In the genomic region with DNA sequence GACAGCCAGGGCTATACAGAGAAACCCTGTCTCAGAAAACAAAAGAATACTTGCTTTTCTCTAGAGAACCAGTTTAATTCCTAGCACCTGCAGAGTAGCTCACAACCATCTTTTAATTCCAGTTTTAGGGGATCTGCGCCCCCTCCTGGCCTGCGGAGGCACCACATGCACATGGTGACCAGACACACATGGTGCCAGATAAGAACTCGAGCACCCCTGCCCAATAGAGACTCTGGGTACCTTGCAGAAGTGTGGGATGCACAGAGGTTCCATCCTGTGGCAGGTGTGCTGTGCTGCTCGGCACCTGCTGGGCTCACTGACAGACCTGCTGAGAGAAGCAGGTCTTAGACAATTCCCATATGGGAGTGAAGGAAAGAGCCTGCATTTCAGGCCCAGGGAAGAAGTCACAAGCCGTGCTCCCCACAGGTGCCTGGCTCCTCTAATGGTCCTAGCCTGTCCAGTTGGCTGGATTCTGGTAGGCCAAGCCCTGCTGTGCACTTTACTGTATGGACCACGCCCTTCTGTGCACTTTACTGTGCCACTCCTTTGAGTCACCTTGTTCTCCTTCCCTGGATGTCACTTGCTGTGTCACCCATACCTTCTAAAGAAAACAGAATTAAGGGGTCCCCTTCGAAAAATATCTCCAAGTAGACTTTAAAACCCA, we compare ENCODE assay signal across 9 mouse cellular contexts. TPM values are rescaled to one million over a fixed set of nuclear protein-coding genes. Genes with fewer than 3 reads are reported as not detected.
DNase-seq lines count a peak whose midpoint lies in the region; ATAC-seq and TF ChIP-seq lines count a peak whose summit lies in the region.
"Had no signal": no experiment of that assay in that cellular context is flagged by ENCODE, and none has a peak within 500 bp of the region (broad histone marks: within the 10 kb centered on the region; RNA-seq: fewer than 3 reads in every experiment).

No protein-coding gene starts in this region.

- no peak overlapping the region for H3K9ac ChIP-seq in liver, embryonic 11.5 days (ENCODE audit: low read depth, low read length)
- no peak overlapping the region for H3K9ac ChIP-seq in MEL (ENCODE audit: control insufficient read depth, low read depth, low read length, poor library complexity, severe bottlenecking)
- H3K9ac ChIP-seq in liver, embryonic 14.5 days (replicated peaks) = no peak overlapping the region
- no peak overlapping the region for H3K9ac ChIP-seq in midbrain, embryonic 16.5 days (ENCODE audit: low read depth, low read length)

- 65% methylated on average over 7 of the region's 7 CpGs for WGBS in liver, embryonic 11.5 days
- WGBS in liver, embryonic 14.5 days (ENCODE audit: insufficient replicate concordance) = 57% methylated on average over 7 of the region's 7 CpGs
- 73% methylated on average over 7 of the region's 7 CpGs for WGBS in midbrain, embryonic 16.5 days

- no peak overlapping the region for H3K4me2 ChIP-seq in liver, embryonic 11.5 days
- no peak overlapping the region for H3K4me2 ChIP-seq in liver, embryonic 14.5 days (ENCODE audit: low read depth)
- no peak overlapping the region for H3K4me2 ChIP-seq in midbrain, embryonic 16.5 days (ENCODE audit: low read length)

- ATAC-seq in liver, embryonic 11.5 days (replicated peaks; ENCODE audit: low FRiP score) = no peak
- 0 out of 2 replicates have a peak, but pooled peaks have one; percentile 18 for ATAC-seq in liver, embryonic 14.5 days (ENCODE audit: insufficient read depth)
- no peak for ATAC-seq in midbrain, embryonic 16.5 days

- H3K79me2 ChIP-seq in MEL (ENCODE audit: control insufficient read depth, insufficient read depth, low read length, poor library complexity) = no peaks in the 10 kb centered on the region

- no peaks in the 10 kb centered on the region for H3K9me3 ChIP-seq in liver, embryonic 11.5 days (ENCODE audit: control insufficient read depth, low read length)
- H3K9me3 ChIP-seq in MEL (replicated peaks; ENCODE audit: insufficient read depth, low read length) = no peaks in the 10 kb centered on the region
- H3K9me3 ChIP-seq in liver, embryonic 14.5 days (ENCODE audit: control insufficient read depth, low read length) = no peaks in the 10 kb centered on the region
- no peaks in the 10 kb centered on the region for H3K9me3 ChIP-seq in midbrain, embryonic 16.5 days (replicated peaks; ENCODE audit: control insufficient read depth, low read length, poor library complexity, severe bottlenecking)

- no peak for TF ChIP-seq POLR2A in MEL (IDR thresholded peaks at IDR 0.05; ENCODE audit: control insufficient read depth in 1 of 2, insufficient read depth in 1 of 2, low read depth in 1 of 2, low read length in 2 of 2, poor library complexity in 1 of 2)

- intact Hi-C loops in left cerebral cortex, postnatal 36 days (cut with DNase I) = no loop called here

- H3K27ac ChIP-seq in liver, embryonic 11.5 days (ENCODE audit: low read depth, low read length) = no peak overlapping the region
- H3K27ac ChIP-seq in MEL (ENCODE audit: control insufficient read depth, low read depth, low read length) = no peak overlapping the region
- H3K27ac ChIP-seq in liver, embryonic 14.5 days = no peak overlapping the region
- H3K27ac ChIP-seq in midbrain, embryonic 16.5 days (ENCODE audit: low read length) = no peak overlapping the region

- TF ChIP-seq CTCF in MEL (IDR thresholded peaks at IDR 0.05 in 2 of 3, conservative IDR thresholded peaks at IDR 0.05 in 1 of 3; ENCODE audit: control insufficient read depth in 1 of 3, insufficient read depth in 1 of 3, low read depth in 2 of 3, low read length in 3 of 3, poor library complexity in 1 of 3, severe bottlenecking in 1 of 3) = peak; percentile 67 to 81 (median 72)
- TF ChIP-seq CTCF in liver, embryonic 14.5 days (IDR thresholded peaks at IDR 0.05; ENCODE audit: low read depth) = peak; percentile 78

- TF ChIP-seq RAD21 in MEL (IDR thresholded peaks at IDR 0.05; ENCODE audit: low read depth, low read length) = peak; percentile 41

- peak; percentile 46 to 57 for DNase-seq in cerebellum, postnatal 10 days
- DNase-seq in cerebellum, adult 9-11 months = no peak
- peak; percentile 40 for DNase-seq in liver
- DNase-seq in liver, embryonic 11.5 days (ENCODE audit: low spot score) = no peak
- DNase-seq in MEL (ENCODE audit: low read depth, low spot score) = peak; percentile 65
- no peak for DNase-seq in liver, embryonic 14.5 days (ENCODE audit: low read depth in 3 of 3, low spot score in 3 of 3)
- no peak for DNase-seq in left cerebral cortex, postnatal 36 days (ENCODE audit: low spot score in 2 of 2)
- DNase-seq: heart, postnatal 4 days had no signal

- TF ChIP-seq EP300 in MEL (IDR thresholded peaks at IDR 0.05; ENCODE audit: low read depth in 1 of 2, low read length in 2 of 2) = no peak
- TF ChIP-seq EP300 in liver, embryonic 14.5 days (IDR thresholded peaks at IDR 0.05; ENCODE audit: low read depth) = no peak

- H3K4me1 ChIP-seq in liver, embryonic 11.5 days (replicated peaks; ENCODE audit: control insufficient read depth, insufficient read depth, low read length) = no peaks in the 10 kb centered on the region
- H3K4me1 ChIP-seq in MEL (ENCODE audit: control insufficient read depth in 1 of 2, insufficient read depth in 2 of 2, low read length in 2 of 2) = no peaks in the 10 kb centered on the region
- H3K4me1 ChIP-seq in liver, embryonic 14.5 days (replicated peaks; ENCODE audit: control insufficient read depth in 2 of 2, insufficient read depth in 2 of 2, low read length in 1 of 2) = no peaks in the 10 kb centered on the region
- no peaks in the 10 kb centered on the region for H3K4me1 ChIP-seq in midbrain, embryonic 16.5 days (ENCODE audit: control insufficient read depth, insufficient read depth, low read length)

- peaks cover 6% of the 10 kb centered on the region; the same call in 1 of the 2 replicates for H3K36me3 ChIP-seq in liver, embryonic 11.5 days (ENCODE audit: control insufficient read depth, insufficient read depth, low read length)
- H3K36me3 ChIP-seq in MEL (ENCODE audit: control insufficient read depth in 1 of 2, insufficient read depth in 2 of 2, low read length in 2 of 2) = no peaks in the 10 kb centered on the region; a peak in 1 of 4 replicates
- peaks cover 4% of the 10 kb centered on the region for H3K36me3 ChIP-seq in liver, embryonic 14.5 days (replicated peaks; ENCODE audit: control insufficient read depth, insufficient read depth, low read depth)
- peaks cover 15% of the 10 kb centered on the region for H3K36me3 ChIP-seq in midbrain, embryonic 16.5 days (ENCODE audit: control insufficient read depth, insufficient read depth, low read length)

- no peak overlapping the region for H3K4me3 ChIP-seq in liver, embryonic 11.5 days (ENCODE audit: low read depth, low read length)
- H3K4me3 ChIP-seq in MEL (ENCODE audit: control insufficient read depth in 1 of 2, insufficient read depth in 1 of 2, low read depth in 2 of 2, low read length in 2 of 2) = no peak overlapping the region
- no peak overlapping the region for H3K4me3 ChIP-seq in liver, embryonic 14.5 days (ENCODE audit: insufficient read depth in 1 of 2, low read depth in 2 of 2, low read length in 2 of 2)
- H3K4me3 ChIP-seq in midbrain, embryonic 16.5 days (ENCODE audit: low read depth, low read length) = no peak overlapping the region

- no peaks in the 10 kb centered on the region for H3K27me3 ChIP-seq in liver, embryonic 11.5 days (replicated peaks; ENCODE audit: control insufficient read depth, insufficient read depth, low read length)
- H3K27me3 ChIP-seq in MEL (ENCODE audit: control insufficient read depth in 1 of 2, insufficient read depth in 2 of 2, low read length in 2 of 2) = no peaks in the 10 kb centered on the region
- H3K27me3 ChIP-seq in liver, embryonic 14.5 days (ENCODE audit: control insufficient read depth, insufficient read depth, low read length) = no peaks in the 10 kb centered on the region
- H3K27me3 ChIP-seq in midbrain, embryonic 16.5 days (ENCODE audit: control insufficient read depth, insufficient read depth, low read depth, low read length) = no peaks in the 10 kb centered on the region

RNA-seq across cellular contexts. Expression of a gene that starts 8.6 kb away (rescaled TPM):
- polyA plus RNA-seq in liver, embryonic 11.5 days (2014; fragmentation: Nextera tagmentation; extraction: Ambion mirVana) = 0.05 and 0.13 TPM in 2 replicates
- 0.03 and 0.04 TPM in 2 replicates for total RNA-seq in MEL (2012; rRNA removed)
- under 1 TPM in 1 of 2 experiments, not detected in 1; 0.10 TPM for polyA plus RNA-seq in MEL (2012; ENCODE audit: insufficient read depth in 1 of 2, insufficient read length in 2 of 2, low read depth in 1 of 2, low replicate concordance in 2 of 2, missing spikeins in 1 of 2)
- polyA plus RNA-seq in liver, embryonic 14.5 days (2012; rRNA removed) = 0.03 and 0.06 TPM in 2 replicates
- polyA plus RNA-seq in liver, embryonic 14.5 days (2014; fragmentation: Nextera tagmentation; extraction: Ambion mirVana) = not detected in 2 replicates
- total RNA-seq in left cerebral cortex, postnatal 36 days (2021) = 10 to 100 TPM; 14.4 to 23.3 TPM
- polyA plus RNA-seq in midbrain, embryonic 16.5 days (2015; fragmentation: Nextera tagmentation; extraction: Ambion mirVana) = 16.5 and 17.8 TPM in 2 replicates

RNA-seq across cellular contexts. Expression of a gene that starts 17.7 kb away (rescaled TPM):
- 73.2 and 83.3 TPM in 2 replicates for polyA plus RNA-seq in liver, embryonic 11.5 days (2014; fragmentation: Nextera tagmentation; extraction: Ambion mirVana)
- total RNA-seq in MEL (2012; rRNA removed) = 87.9 and 88.0 TPM in 2 replicates
- 100 to 1,000 TPM in 1 of 2 experiments, not detected in 1; 101 TPM for polyA plus RNA-seq in MEL (2012; ENCODE audit: insufficient read depth in 1 of 2, insufficient read length in 2 of 2, low read depth in 1 of 2, low replicate concordance in 2 of 2, missing spikeins in 1 of 2)
- 39.5 and 46.9 TPM in 2 replicates for polyA plus RNA-seq in liver, embryonic 14.5 days (2012; rRNA removed)
- polyA plus RNA-seq in liver, embryonic 14.5 days (2014; fragmentation: Nextera tagmentation; extraction: Ambion mirVana) = 51.7 and 51.9 TPM in 2 replicates
- total RNA-seq in left cerebral cortex, postnatal 36 days (2021) = 10 to 100 TPM; 48.0 to 71.2 TPM
- polyA plus RNA-seq in midbrain, embryonic 16.5 days (2015; fragmentation: Nextera tagmentation; extraction: Ambion mirVana) = 198 and 209 TPM in 2 replicates

RNA-seq across cellular contexts. Expression of a gene that starts 27.1 kb away (rescaled TPM):
- polyA plus RNA-seq in liver, embryonic 11.5 days (2014; fragmentation: Nextera tagmentation; extraction: Ambion mirVana) = 0.29 and 0.43 TPM in 2 replicates
- total RNA-seq in MEL (2012; rRNA removed) = not detected in 2 replicates
- under 1 TPM in 1 of 2 experiments, not detected in 1; 0.15 TPM for polyA plus RNA-seq in MEL (2012; ENCODE audit: insufficient read depth in 1 of 2, insufficient read length in 2 of 2, low read depth in 1 of 2, low replicate concordance in 2 of 2, missing spikeins in 1 of 2)
- polyA plus RNA-seq in liver, embryonic 14.5 days (2012; rRNA removed) = 0.04 and 0.09 TPM in 2 replicates
- not detected in 2 replicates for polyA plus RNA-seq in liver, embryonic 14.5 days (2014; fragmentation: Nextera tagmentation; extraction: Ambion mirVana)
- total RNA-seq in left cerebral cortex, postnatal 36 days (2021) = under 1 TPM; 0.32 to 0.68 TPM
- polyA plus RNA-seq in midbrain, embryonic 16.5 days (2015; fragmentation: Nextera tagmentation; extraction: Ambion mirVana) = 0.53 and 0.88 TPM in 2 replicates

RNA-seq across cellular contexts. Expression of a gene that starts 45.9 kb away (rescaled TPM):
- 123 and 129 TPM in 2 replicates for polyA plus RNA-seq in liver, embryonic 11.5 days (2014; fragmentation: Nextera tagmentation; extraction: Ambion mirVana)
- 89.6 and 105 TPM in 2 replicates for total RNA-seq in MEL (2012; rRNA removed)
- polyA plus RNA-seq in MEL (2012; ENCODE audit: insufficient read depth in 1 of 2, insufficient read length in 2 of 2, low read depth in 1 of 2, low replicate concordance in 2 of 2, missing spikeins in 1 of 2) = 10 to 100 TPM in 1 of 2 experiments, not detected in 1; 56.2 TPM
- 45.9 and 50.5 TPM in 2 replicates for polyA plus RNA-seq in liver, embryonic 14.5 days (2012; rRNA removed)
- 150 and 151 TPM in 2 replicates for polyA plus RNA-seq in liver, embryonic 14.5 days (2014; fragmentation: Nextera tagmentation; extraction: Ambion mirVana)
- total RNA-seq in left cerebral cortex, postnatal 36 days (2021) = 100 to 1,000 TPM; 166 to 173 TPM
- 293 and 338 TPM in 2 replicates for polyA plus RNA-seq in midbrain, embryonic 16.5 days (2015; fragmentation: Nextera tagmentation; extraction: Ambion mirVana)

Comparison
In these comparisons a context has a peak if more than half of its experiments do, and no peak if none do; other contexts are left out.
1. DNase-seq: peak in cerebellum, postnatal 10 days (2 of 2), liver (single experiment) and MEL (single experiment); none in cerebellum, adult 9-11 months (single experiment), liver, embryonic 11.5 days (single experiment), liver, embryonic 14.5 days (0 of 3) and left cerebral cortex, postnatal 36 days (0 of 2).
2. RNA of a gene that starts 8.6 kb away (polyA plus RNA-seq): 16.5 to 17.8 TPM in midbrain, embryonic 16.5 days; 0.10 TPM in MEL, 0.05 to 0.13 TPM in liver, embryonic 11.5 days and 0.03 to 0.06 TPM in liver, embryonic 14.5 days; every median in the first group is over 10 times any median in the second.